Mouse (Mus musculus): ENCODE results near the gene Rgl2.
A peak's percentile ranks its signal among the peaks of the same experiment; 100 is the strongest.
"Not testable (repeated sequence)": the region's sequence is repeated elsewhere in the genome, so short reads cannot be mapped to it uniquely, and the experiment has no call there.

Rgl2 gene

DNA sequence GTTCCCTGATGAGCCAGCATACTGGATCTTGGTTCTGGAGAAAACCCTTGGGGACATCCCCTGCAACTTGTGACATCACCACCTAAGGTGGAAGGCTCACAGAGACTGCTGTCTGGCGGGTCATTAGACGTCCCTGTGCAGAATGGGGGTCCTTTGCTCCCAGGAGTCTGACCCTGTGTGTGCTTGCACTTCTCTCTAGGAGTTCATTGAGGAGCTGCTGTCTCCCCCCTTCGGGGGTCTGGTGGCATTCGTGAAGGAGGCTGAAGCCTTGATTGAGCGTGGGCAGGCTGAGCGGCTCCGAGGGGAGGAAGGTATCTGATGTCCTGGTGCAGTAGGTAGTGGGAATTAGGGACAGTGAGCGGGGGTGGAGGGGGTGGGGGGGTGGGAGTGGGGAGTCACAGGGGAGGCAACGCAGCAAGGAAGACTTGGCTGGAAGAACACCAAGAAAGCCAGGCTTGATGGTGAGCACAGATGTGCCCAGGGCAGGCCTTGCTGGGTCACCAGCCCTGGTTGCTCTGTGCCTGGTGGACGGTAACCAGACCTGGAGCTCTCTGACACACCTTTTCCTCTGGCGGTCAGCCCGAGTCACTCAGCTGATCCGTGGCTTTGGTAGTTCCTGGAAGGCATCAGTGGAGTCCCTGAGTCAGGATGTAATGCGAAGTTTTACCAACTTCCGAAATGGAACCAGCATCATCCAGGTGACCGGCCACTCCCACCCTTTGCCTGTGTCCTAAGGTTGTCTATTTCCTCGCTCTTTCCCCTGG lies 35.9 kb downstream of the Rgl2 start:
- no peak for ATAC-seq (ENCODE audit: insufficient number of reproducible peaks, low FRiP score, low TSS enrichment)

GRCm38 (mm10) chr17:33965846-33966550 lies 36.7 kb downstream of the Rgl2 start:
- ATAC-seq (ENCODE audit: insufficient number of reproducible peaks, low FRiP score, low TSS enrichment) = no peak

- ATAC-seq (ENCODE audit: insufficient number of reproducible peaks, low FRiP score, low TSS enrichment) = peak; percentile 61; the same call in 1 of the 2 replicates
These were observed 39.1 kb downstream of the Rgl2 start for GRCm38 (mm10) chr17:33968489-33968888.

GRCm38 (mm10) chr17:33968927-33969326 lies 39.6 kb downstream of the Rgl2 start:
- ATAC-seq (ENCODE audit: insufficient number of reproducible peaks, low FRiP score, low TSS enrichment) = peak; percentile 31; the same call in 1 of the 2 replicates

DNA sequence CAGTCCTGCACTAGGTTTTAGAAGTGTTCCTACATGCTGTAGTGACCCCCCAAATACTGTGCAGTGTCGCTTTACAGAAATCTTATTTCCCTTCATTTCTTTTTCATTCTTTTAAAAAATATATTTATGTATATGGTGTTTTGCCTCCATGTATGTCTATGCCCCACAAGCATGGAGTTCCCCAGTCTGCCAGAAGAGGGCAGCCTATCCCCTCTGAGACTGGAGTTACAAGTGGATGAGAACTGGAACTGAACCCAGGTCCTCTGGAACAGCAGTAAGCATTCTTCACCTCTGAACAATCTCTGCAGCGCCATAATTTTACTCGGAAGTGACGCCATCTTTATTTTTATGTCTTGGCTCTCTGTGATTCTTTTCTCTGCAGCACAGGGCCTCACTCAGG lies 40.1 kb downstream of the Rgl2 start:
- no peak for ATAC-seq (ENCODE audit: insufficient number of reproducible peaks, low FRiP score, low TSS enrichment)

DNA sequence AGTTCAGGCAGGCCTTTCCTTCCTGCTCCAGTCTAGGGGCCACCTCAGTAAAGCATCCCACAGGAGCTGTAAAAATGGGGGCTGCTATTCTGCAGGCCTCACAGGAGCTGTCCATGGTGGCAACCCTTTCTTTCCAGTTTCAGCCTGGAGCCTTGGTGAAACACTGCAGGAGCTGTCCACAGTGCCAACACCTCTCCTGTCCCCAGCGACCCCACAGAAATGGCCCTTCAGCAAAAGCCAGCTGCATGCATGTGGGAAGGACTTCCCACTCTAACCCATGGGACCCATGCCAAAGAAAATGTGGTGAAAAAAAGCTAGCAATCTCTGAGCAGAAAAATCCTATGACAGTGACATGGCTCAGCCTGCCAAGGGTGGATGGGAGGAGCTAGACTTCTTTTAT lies 43.3 kb downstream of the Rgl2 start:
- ATAC-seq (ENCODE audit: insufficient number of reproducible peaks, low FRiP score, low TSS enrichment) = no peak

DNA sequence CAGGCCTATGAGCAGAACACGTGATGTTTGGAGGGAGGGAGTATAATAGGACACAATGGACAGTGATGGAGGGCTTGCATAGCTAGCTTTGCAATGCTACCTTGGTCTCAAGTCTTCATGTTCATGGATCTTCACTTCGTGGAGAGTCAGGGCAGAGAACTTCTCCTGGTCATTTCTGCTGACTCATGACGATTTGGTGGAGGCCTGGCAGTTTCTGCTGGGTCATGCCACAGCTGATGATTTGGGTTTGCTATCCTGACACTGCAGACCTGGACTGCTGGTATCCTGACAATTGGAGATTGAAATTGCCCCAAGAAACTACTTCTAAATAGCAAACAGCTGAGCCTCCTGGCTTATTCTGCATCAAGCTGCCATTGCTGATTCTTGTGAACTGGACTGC lies 44.2 kb downstream of the Rgl2 start:
- ATAC-seq (ENCODE audit: insufficient number of reproducible peaks, low FRiP score, low TSS enrichment) = no peak

- ATAC-seq (ENCODE audit: insufficient number of reproducible peaks, low FRiP score, low TSS enrichment) = no peak
These were observed 48.7 kb downstream of the Rgl2 start for GRCm38 (mm10) chr17:33977861-33978557.

DNA sequence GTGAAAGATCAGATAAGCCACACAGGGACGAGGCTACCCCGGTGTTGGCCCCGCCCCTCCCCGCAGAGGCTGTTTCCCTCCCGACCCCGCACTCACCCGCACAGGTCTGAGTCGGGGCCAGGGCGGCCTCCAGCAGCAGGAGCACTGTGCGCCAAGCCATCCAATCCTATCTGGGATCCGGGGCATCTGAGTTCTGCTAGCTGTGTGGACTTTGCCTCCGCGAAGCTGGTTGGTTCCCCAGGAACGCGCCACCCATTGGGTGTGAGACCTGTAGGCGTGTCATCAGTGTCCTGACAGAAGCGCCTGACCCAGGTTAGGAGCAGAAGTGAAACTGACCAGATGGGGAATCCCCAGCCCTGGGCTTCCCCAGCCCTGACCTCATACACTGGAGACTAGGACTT lies 49.3 kb downstream of the Rgl2 start:
- peak; percentile 96 for ATAC-seq (ENCODE audit: insufficient number of reproducible peaks, low FRiP score, low TSS enrichment)

- no peak for ATAC-seq (ENCODE audit: insufficient number of reproducible peaks, low FRiP score, low TSS enrichment)
These were observed 50.2 kb downstream of the Rgl2 start for GRCm38 (mm10) chr17:33979512-33980050.

- ATAC-seq (ENCODE audit: insufficient number of reproducible peaks, low FRiP score, low TSS enrichment) = no peak
These were observed 51.1 kb downstream of the Rgl2 start for GRCm38 (mm10) chr17:33980181-33981035.

- 0 out of 2 replicates have a peak, but pooled peaks have one; percentile 59 for ATAC-seq (ENCODE audit: insufficient number of reproducible peaks, low FRiP score, low TSS enrichment)
These were observed 52.0 kb downstream of the Rgl2 start for GRCm38 (mm10) chr17:33981192-33981909.

GRCm38 (mm10) chr17:33982136-33982535 lies 52.8 kb downstream of the Rgl2 start:
- not testable (repeated sequence) for ATAC-seq (ENCODE audit: insufficient number of reproducible peaks, low FRiP score, low TSS enrichment)
